Mouse (Mus musculus) gastrocnemius, postnatal 14 days (tissue): Measurements from ENCODE around the gene Bend4. TPM values are rescaled to one million over a fixed set of nuclear protein-coding genes. Genes with fewer than 3 reads are reported as not detected.

ENCODE experiments used
- DNase-seq: peaks from one replicate; pipeline ENCODE4 v3.0.0; 2021; ENCODE audit warnings: mixed read lengths
- intact Hi-C: fragments of 180-260 bp; cut with DNase I; formaldehyde crosslinking; loops from one replicate; pipeline ENCODE4 v1.15.1; 2025; ENCODE audit warnings: low total_unique reads
- long read RNA-seq, 2 experiments: library from polyadenylated mRNA; stranded (forward); transcript quantifications; one replicate each; pipeline ENCODE4 v2.0.0; 2021
- total RNA-seq, 2 experiments: library from RNA; stranded (reverse); gene quantifications; 2 replicates each; pipeline ENCODE4 v1.2.3; 2021

The Bend4 gene
- total RNA-seq = under 1 TPM; 0.82 to 0.97 TPM
- long read RNA-seq, experiment 1, partial matches to known transcripts = 0 of 1 reads
- long read RNA-seq, experiment 1, other reads (novel, unspliced or antisense) = 1 of 1 reads
- long read RNA-seq, experiment 2 = 0 reads

- intact Hi-C loops = no loop called here
- DNase-seq = peak; percentile 61
Measured at GRCm38 (mm10) chr5:67427443-67428360, at the start of gene Bend4. Gene Bend4 (minus strand): TSS chr5:67428310.

- no peak for DNase-seq
Measured at GRCm38 (mm10) chr5:67473723-67474122, 45.6 kb upstream of the Bend4 start.

GRCm38 (mm10) chr5:67473094-67473493 is 45.0 kb upstream of the Bend4 start:
- intact Hi-C loops = no loop called here
- DNase-seq = no peak

More at GRCm38 (mm10) chr5:67473723-67474122, 45.6 kb upstream of the Bend4 start:
- intact Hi-C loops = no loop called here

GRCm38 (mm10) chr5:67466866-67467530 is 38.9 kb upstream of the Bend4 start:
- intact Hi-C loops = no loop called here
- no peak for DNase-seq

- no peak for DNase-seq
- intact Hi-C loops = no loop called here
Measured at GRCm38 (mm10) chr5:67464899-67465298, 36.8 kb upstream of the Bend4 start.

- intact Hi-C loops = no loop called here
- no peak for DNase-seq
Measured at GRCm38 (mm10) chr5:67463636-67464035, 35.5 kb upstream of the Bend4 start.

- no peak for DNase-seq
- intact Hi-C loops = no loop called here
Measured at GRCm38 (mm10) chr5:67462331-67462730, 34.2 kb upstream of the Bend4 start.

- intact Hi-C loops = no loop called here
- DNase-seq = no peak
Measured at GRCm38 (mm10) chr5:67456841-67457240, 28.7 kb upstream of the Bend4 start.

GRCm38 (mm10) chr5:67454282-67454681 is 26.2 kb upstream of the Bend4 start:
- intact Hi-C loops = no loop called here
- no peak for DNase-seq

- intact Hi-C loops = no loop called here
- no peak for DNase-seq
Measured at GRCm38 (mm10) chr5:67449957-67450630, 22.0 kb upstream of the Bend4 start.

- intact Hi-C loops = no loop called here
- DNase-seq = no peak
Measured at GRCm38 (mm10) chr5:67446526-67446925, 18.4 kb upstream of the Bend4 start.

- DNase-seq = no peak
- intact Hi-C loops = no loop called here
Measured at GRCm38 (mm10) chr5:67444217-67445050, 16.3 kb upstream of the Bend4 start.

GRCm38 (mm10) chr5:67442813-67443450 is 14.8 kb upstream of the Bend4 start:
- intact Hi-C loops = no loop called here
- DNase-seq = no peak

GRCm38 (mm10) chr5:67440563-67440962 is 12.5 kb upstream of the Bend4 start:
- intact Hi-C loops = no loop called here
- DNase-seq = no peak

GRCm38 (mm10) chr5:67437403-67437802 is 9.3 kb upstream of the Bend4 start:
- DNase-seq = no peak
- intact Hi-C loops = no loop called here

GRCm38 (mm10) chr5:67426478-67427442 is 1.4 kb downstream of the Bend4 start:
- intact Hi-C loops = no loop called here
- DNase-seq = peak; percentile 17

GRCm38 (mm10) chr5:67426011-67426410 is 2.1 kb downstream of the Bend4 start:
- intact Hi-C loops = no loop called here
- no peak for DNase-seq

GRCm38 (mm10) chr5:67424636-67425035 is 3.5 kb downstream of the Bend4 start:
- intact Hi-C loops = no loop called here
- no peak for DNase-seq
